Mouse (Mus musculus) R1 (cell line): ENCODE data around the gene Rdh5.
A peak's percentile ranks its signal among the peaks of the same experiment; 100 is the strongest.

Experiments used
- DNase-seq: peaks from one replicate; pipeline ENCODE4 v3.0.0-alpha.2; 2018; ENCODE audit warnings: low read depth, low spot score

Gene Rdh5

DNA sequence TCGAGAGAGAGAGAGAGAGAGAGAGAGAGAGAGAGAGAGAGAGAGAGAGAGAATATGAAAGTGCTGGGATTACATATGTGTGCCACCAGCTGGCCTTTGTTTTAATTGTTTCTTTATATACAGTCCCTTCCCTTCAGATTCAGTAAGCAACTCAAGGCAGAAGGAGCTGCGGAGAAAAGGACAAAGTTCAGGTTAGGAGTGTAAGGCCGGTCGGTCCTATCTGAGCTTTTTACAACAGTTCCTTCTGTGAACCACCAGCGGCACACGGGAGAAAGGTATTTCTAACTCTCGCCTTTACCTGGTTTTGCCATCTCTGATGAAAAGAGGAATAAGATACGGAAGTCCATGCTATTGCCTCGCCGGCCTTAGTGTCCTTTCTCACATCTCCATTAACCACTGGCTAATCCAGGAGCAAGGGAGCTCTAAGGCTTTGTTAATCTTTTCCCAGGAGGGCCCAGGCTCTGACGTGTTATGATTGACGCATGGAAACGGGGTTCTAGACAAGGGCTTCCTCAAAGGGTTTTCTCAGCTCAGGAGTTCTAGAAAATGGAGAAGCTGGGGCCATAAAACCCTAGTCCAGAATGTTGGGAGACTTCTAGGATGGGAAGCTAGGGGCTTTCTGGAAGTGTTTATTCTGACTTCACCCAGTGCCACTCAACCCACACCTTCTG is 13.8 kb downstream of the Rdh5 start:
- DNase-seq = peak; percentile 50

DNA sequence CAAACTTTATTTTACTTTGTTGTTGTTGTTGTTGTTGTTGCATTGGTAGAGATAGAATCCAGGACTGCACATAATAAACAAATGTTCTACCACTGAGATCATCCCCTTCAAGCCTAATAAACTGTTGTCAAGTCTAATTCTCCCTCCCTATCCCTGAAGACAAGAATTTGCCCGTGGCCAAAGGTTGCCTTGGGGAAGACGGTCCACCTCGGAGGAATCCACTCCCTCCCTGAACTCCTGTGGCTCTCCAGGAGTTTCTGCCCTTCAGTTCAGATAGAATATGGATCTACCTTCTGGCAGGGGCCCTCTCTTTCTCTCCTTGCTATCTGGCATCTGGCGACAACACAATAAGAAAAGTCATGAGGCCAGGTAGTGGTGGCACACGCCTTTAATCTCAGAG is 17.9 kb downstream of the Rdh5 start:
- no peak for DNase-seq

GRCm38 (mm10) chr10:128902409-128902988 is 20.2 kb downstream of the Rdh5 start:
- DNase-seq = no peak

DNA sequence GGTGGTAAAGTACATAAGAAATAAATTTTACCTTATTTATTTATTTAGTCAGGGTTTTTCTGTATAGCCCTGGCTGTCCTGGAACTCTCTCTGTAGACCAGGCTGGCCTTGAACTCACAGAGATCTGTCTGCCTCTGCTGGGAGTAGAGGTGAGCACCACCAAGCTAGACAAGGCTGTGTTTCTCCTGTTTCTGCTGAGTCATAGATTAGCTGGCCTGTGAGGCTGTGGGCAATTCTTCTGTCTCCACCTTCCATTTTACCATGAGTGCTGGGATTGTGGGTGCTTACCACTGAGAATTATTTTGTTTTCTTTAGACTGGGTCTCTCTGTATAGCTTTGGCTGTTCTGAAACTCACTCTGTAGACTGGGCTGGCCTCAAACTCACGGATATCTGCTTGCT is 21.3 kb downstream of the Rdh5 start:
- peak; percentile 52 for DNase-seq

GRCm38 (mm10) chr10:128900698-128901097 is 22.0 kb downstream of the Rdh5 start, which contains the start of gene Cd63:
Gene Cd63 (plus strand): TSS chr10:128900989.
- peak; percentile 94 for DNase-seq

DNA sequence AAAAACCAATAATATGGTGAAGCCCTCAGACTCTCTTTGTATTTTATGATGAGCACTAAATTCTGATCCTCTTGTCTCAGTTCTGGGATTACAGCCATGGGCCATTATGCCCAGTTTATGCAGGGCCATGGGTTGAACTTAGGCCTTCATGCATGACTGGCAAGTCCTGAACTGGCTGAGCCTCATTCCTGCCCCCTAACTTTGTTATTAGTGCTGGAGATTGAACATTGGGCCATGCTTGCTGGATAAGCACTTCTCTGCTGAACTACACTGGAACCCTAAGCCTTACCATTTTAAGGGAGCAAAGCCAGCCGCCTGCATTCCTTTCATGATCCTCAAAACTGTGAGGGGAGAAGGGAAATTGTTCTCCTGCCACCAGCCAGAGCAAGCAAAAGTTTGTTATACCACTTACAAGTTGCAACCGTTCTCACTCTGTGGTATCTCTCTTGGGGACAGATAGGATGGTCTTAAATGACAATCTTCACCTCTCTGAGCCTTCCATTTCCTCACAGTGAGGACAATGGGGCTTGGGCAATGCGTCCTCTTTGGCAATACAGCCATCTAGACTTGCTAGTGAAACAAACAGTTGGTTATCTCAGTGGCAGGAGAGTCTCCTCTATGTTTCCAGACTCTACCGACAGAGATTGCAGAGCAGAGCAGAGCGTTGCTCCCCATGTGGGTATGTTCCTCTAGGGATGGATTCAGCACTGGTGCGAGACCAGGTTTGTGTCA is 22.8 kb downstream of the Rdh5 start:
- no peak for DNase-seq

- DNase-seq = no peak
Measured at GRCm38 (mm10) chr10:128897501-128897900, 25.2 kb downstream of the Rdh5 start.

DNA sequence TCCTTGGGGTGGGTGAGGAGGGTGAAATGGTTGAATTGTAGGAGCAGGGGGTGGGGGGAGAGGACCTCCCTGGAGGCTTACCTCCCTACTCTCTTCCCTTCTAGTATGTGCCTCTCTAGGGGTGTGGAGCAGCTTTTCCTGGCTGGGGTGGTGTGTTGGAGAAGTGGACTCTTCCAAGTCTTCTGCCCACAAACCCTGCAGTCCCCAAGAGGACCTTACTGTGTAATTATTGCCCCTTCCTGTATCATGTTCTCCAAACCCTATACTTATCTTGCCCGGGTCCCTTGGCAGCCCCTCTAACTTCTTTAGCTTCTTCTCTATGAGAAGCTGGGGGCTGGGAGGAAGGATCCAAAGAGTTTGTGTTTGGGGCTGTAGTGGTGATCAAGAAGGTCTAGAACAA is 25.9 kb downstream of the Rdh5 start:
- DNase-seq = no peak

DNA sequence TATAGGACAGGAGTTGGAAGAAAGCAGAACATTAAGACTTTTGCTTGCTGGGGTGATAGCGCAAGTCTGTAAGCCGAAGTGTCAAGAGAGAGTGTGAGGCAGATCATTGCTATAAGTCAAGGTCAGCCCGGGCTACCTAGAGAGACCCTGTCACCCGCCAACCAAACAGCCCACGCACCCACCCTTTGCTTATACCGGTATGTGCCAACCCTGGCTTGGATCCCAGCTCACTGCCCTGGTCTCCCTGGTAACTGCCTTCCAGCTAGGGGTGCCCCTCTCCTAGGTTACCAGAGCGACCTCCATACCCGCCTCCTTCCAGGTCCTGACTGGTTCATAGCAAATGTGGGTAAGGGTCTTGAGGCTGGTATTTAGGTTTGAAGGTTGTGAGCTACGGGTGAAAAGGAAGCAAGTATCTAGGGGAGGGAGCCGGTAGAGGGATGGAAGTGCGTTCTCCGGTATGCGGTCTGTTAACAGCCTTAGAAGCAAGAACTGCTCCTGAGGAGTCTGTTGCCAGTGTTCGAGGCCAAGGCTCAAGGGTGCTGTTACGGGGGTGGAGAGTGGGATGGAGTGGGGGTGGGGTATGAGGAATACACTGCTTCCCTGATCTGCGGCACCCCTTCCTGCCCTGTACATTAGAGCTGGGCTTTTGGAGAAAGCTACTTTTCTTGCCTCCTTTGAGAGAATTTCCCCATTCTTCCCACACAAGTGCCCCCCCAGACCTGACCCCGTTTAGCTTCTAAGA is 26.6 kb downstream of the Rdh5 start:
- DNase-seq = no peak

GRCm38 (mm10) chr10:128895437-128895836 is 27.3 kb downstream of the Rdh5 start:
- peak; percentile 91 for DNase-seq

DNA sequence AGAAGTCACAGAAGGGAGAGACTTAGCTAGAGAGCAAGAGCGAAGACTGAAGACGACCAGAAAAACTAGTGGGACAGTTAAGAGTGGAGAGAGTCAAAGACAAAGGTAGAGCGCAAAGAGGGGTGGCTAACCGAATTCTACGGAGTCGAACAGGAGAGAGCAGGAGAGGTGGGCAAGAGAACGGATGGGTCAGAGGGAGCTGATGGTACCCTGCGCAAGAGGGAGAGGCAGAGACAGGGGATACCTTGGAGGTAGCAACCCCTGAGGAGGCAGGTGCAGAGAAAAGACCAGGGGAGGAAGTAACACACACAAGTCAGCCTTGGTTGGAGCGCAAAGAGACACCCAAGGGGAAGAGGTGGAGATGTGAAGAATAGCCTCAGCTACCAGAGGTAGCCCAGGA is 30.4 kb downstream of the Rdh5 start:
- DNase-seq = no peak

DNA sequence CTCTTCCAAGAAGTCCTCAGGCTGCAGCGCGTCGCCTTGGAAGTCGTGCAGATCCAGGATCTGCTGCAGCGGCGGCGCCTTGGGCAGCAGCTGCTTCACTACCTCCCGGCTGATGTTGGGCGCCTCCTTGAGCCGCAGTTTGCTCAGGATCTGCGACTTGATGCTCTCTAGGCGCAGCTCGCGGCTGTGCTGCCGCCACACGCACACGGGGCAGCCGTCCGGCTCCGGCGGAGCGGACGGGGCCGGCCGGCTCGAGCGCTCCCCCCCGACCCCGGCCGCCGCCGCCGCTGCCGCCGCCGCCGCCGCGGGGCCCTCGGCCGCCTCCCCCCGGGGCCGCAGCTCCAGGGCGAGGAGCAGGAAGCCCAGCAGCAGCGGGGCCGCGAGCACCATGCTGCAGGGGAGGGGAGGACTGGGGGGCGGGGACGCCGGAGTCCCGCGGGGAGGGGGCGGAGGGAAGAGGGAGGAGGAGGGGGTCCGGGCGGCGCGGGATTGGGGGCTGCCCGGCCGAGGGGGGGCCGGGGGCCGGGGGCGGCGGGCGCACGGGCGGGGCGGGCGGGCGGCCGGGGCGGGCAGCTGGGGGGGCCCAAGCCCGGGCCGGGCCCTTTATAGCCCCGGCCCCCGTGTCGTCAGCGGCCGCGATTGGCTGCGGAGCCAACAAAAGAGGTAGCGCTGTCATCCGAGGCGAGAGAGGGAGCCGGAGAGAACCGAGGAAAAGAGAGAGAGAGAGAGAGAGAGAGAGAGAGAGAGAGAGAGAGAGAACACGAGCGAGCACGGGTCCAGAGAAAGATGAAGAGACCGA is 31.2 kb downstream of the Rdh5 start, which contains the start of gene Gdf11:
Gene Gdf11, minus strand, starts transcription at position 423 of the 799 bp plus-strand sequence.
- peak; percentile 83 for DNase-seq

DNA sequence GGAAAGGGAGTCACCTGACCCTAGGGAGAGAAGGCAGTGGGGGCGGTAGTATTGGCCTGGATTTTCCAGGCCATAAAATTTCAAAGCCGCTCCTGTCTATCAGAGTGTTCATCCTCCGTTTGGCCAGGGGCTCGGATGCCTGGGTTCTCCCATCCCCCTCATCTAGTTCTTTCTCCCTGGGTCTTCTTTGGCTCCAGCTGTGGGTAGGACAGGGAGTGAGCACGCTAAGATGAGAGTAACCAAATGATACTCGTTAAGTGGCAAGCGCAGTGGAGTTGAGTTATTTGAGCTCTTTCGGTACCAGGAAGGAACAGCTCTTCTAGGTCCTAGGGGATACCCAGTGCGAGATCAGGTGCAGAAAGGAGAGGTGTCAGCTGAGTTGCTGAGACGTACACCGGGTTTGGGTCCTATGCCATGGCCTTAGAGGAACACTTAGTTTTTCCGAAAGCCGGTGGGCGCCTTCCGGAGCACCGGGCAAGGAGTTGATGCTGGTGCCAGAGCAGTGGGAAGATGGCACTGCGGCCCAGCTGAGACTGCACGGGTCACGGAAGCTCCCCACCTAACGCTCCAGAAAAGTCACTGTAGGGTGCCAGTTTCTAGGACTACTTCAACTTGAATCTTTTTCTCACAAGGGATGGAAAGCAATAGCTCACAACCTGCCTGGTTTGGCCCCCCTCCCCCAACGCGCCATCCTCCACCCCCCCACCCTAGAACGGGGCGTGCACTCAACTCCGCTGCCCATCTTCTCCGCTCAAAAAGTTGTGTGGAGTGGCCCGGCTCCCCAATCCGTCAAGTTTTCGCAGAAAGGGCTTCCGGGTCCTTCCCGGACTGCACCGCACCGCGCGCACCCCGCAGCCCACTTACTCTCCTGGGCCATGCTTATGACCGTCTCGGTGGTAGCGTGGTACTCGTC is 32.0 kb downstream of the Rdh5 start:
- no peak for DNase-seq

DNA sequence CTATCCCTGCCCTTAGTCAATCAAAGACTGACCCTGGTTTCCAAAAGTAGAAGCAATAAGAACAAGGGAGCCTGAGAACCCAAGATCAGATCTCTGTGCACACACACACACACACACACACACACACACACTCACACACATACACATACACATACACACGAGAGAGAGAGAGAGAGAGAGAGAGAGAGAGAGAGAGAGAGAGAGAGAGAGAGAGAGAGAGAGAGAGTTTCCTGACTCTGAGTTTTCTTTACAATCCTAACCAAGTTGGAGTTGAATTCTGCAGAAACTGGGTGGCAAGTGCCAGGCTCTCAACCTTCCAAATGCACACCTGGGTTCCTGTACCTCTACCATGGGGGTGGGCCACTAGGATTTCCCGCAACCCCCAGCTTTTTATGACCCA is 32.8 kb downstream of the Rdh5 start:
- DNase-seq = no peak

GRCm38 (mm10) chr10:128888941-128889827 is 33.5 kb downstream of the Rdh5 start:
- DNase-seq = peak; percentile 59

DNA sequence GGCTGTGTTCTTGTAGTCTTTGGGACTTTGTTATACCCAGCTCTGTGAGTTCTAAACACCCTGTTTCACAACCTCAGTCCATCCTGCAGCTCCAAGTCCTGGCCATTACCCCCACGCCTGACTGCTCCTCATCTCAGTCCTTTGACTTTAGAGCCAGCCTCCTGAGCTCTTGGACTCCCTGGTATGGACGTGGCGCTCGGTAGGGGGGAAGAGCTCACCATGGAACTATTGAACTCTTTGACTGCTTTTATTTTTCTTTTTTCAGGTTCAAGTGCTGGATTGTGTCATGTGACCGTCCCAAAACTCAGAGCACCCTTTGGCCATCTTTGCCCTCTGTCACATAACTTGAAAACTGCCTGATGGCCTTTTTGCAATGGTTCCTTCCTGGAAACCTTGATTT is 40.6 kb downstream of the Rdh5 start:
- DNase-seq = no peak

DNA sequence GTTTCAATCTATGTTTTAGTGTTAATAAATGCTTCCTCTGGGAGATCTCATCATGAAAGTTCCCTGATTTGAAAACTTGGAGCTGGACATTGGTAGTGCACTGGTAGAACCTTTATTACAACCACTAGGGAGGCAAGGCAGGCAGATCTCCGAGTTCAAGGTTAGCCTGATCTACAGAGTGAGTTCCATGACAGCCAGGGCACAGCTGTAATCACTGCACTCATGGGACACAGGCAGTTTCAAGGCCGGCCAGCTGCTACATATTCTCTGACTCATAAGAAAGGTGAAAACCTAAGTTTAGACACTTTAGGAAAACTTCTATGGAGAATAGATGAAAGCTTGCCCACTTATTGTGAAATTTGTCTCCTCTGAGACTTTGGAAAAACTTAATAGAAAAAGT is 43.9 kb downstream of the Rdh5 start:
- no peak for DNase-seq

GRCm38 (mm10) chr10:128878291-128878690 is 44.4 kb downstream of the Rdh5 start:
- no peak for DNase-seq

DNA sequence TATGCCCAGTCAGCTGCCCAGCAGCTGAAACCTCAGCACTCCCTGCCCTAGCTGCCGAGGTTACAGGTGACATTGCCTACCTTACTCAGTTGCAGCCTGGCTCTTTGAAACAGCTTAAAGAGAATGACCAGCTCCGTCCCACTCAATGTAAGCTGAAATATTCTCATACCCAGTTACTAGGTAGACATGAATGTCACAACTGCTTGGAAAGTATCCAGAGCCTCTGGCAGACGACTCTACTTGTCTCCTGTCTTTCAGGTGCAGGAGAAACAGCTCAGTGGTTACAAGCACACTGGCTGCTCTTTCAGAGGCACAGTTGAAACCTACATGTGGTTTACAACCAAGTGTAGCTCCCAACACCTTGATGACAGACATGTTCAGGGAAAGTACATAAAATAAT is 52.3 kb downstream of the Rdh5 start:
- DNase-seq = no peak
